Mouse (Mus musculus) cerebellum, adult 2 months (tissue): Measurements from ENCODE around the gene Ppm1h. TPM values are rescaled to one million over a fixed set of nuclear protein-coding genes. Genes with fewer than 3 reads are reported as not detected.

Experiments
- DNase-seq, 2 experiments: peaks; one replicate each; pipeline ENCODE4 v3.0.0; 2021
- H3K27ac ChIP-seq: fragments of 200-500 bp; 2 replicates; pipeline ENCODE4 v1.5.1; 2012; ENCODE audit warnings: low read length, control low read depth, inconsistent platforms; ENCODE audit not compliant: insufficient read depth
- H3K27me3 ChIP-seq: fragments of 200-500 bp; 2 replicates; pipeline ENCODE4 v1.6.1; 2012; ENCODE audit warnings: inconsistent platforms, mild to moderate bottlenecking, low read length, moderate library complexity; ENCODE audit not compliant: control insufficient read depth, insufficient read depth
- H3K4me1 ChIP-seq: fragments of 200-500 bp; 2 replicates; pipeline ENCODE4 v1.6.1; 2011; ENCODE audit warnings: low read length; ENCODE audit not compliant: control insufficient read depth, insufficient read depth
- H3K4me3 ChIP-seq: fragments of 200-500 bp; replicated peaks from 2 replicates; pipeline ENCODE3; 2011; ENCODE audit warnings: mild to moderate bottlenecking, low read depth, low read length, control low read depth; ENCODE audit not compliant: insufficient read depth
- CTCF ChIP-seq: fragments of 200-500 bp; IDR thresholded peaks from 2 replicates; pipeline ENCODE4 v1.5.1; 2011; ENCODE audit warnings: low read depth, mild to moderate bottlenecking, control low read depth, low read length, moderate library complexity, borderline replicate concordance; ENCODE audit not compliant: insufficient read depth
- POLR2A ChIP-seq: fragments of 200-500 bp; IDR thresholded peaks from 2 replicates; pipeline ENCODE4 v1.6.1; 2011; ENCODE audit warnings: low read length, control low read depth, borderline replicate concordance; ENCODE audit not compliant: insufficient read depth
- WGBS: fragments of 180-500 bp; shearing (Covaris S2); methylation state at CpG from one replicate; pipeline ENCODE4 v1.1.7; 2018; 5-methylcytosine and 5-hydroxymethylcytosine counted together
- polyA plus RNA-seq: library from polyadenylated mRNA; depleted of rRNA; stranded (reverse); fragments of >200 nt; gene quantifications from 2 replicates; pipeline ENCODE4 v1.2.3, GENCODE M21; 2012

Ppm1h gene
- polyA plus RNA-seq, 1 experiment: 30.4 TPM

GRCm38 (mm10) chr10:122690698-122691097, 12.1 kb downstream of the Ppm1h start:
- no peak for DNase-seq
- TF ChIP-seq CTCF (no peak), POLR2A (no peak)
- no peak overlapping the region for H3K4me3 ChIP-seq
- no peaks in the 10 kb centered on the region for H3K27me3 ChIP-seq
- no peak overlapping the region for H3K27ac ChIP-seq
- 90% methylated on average over 6 of the region's 6 CpGs for WGBS
- peaks cover 22% of the 10 kb centered on the region for H3K4me1 ChIP-seq

GRCm38 (mm10) chr10:122693158-122693777, 14.7 kb downstream of the Ppm1h start:
- H3K27ac ChIP-seq: peak overlapping the region; percentile 16
- H3K4me3 ChIP-seq: peak overlapping the region; percentile 0
- DNase-seq: peak; percentile 80 to 84
- H3K27me3 ChIP-seq: no peaks in the 10 kb centered on the region
- WGBS: 8% methylated on average over 12 of the region's 12 CpGs
- no peak for TF ChIP-seq POLR2A
- TF ChIP-seq CTCF: no peak
- peaks cover 16% of the 10 kb centered on the region for H3K4me1 ChIP-seq

GRCm38 (mm10) chr10:122693911-122694618, 15.5 kb downstream of the Ppm1h start:
- 91% methylated on average over 17 of the region's 17 CpGs for WGBS
- H3K27me3 ChIP-seq: no peaks in the 10 kb centered on the region
- no peak overlapping the region for H3K4me3 ChIP-seq
- no peak for TF ChIP-seq POLR2A
- no peak for TF ChIP-seq CTCF
- peaks cover 16% of the 10 kb centered on the region for H3K4me1 ChIP-seq
- DNase-seq: no peak
- H3K27ac ChIP-seq: no peak overlapping the region

- Histone ChIP-seq H3K27ac (no peak overlapping the region), H3K4me3 (no peak overlapping the region), H3K4me1 (peaks cover 16% of the 10 kb centered on the region), H3K27me3 (no peaks in the 10 kb centered on the region)
- DNase-seq: no peak
- WGBS: 96% methylated on average over 1 of the region's 1 CpGs
- TF ChIP-seq CTCF (no peak), POLR2A (no peak)
These were observed 17.8 kb downstream of the Ppm1h start for GRCm38 (mm10) chr10:122696335-122696734.

GRCm38 (mm10) chr10:122698347-122698746, 19.8 kb downstream of the Ppm1h start:
- WGBS: 93% methylated on average over 5 of the region's 5 CpGs
- no peak for TF ChIP-seq CTCF
- no peaks in the 10 kb centered on the region for H3K27me3 ChIP-seq
- no peak for DNase-seq
- peaks cover 14% of the 10 kb centered on the region for H3K4me1 ChIP-seq
- H3K27ac ChIP-seq: no peak overlapping the region
- H3K4me3 ChIP-seq: no peak overlapping the region

- H3K4me1 ChIP-seq: peaks cover 20% of the 10 kb centered on the region
- no peaks in the 10 kb centered on the region for H3K27me3 ChIP-seq
- TF ChIP-seq POLR2A (no peak), CTCF (no peak)
- no peak for DNase-seq
- no peak overlapping the region for H3K4me3 ChIP-seq
- no peak overlapping the region for H3K27ac ChIP-seq
- 41% methylated on average over 5 of the region's 5 CpGs for WGBS
These were observed 26.3 kb downstream of the Ppm1h start for GRCm38 (mm10) chr10:122704901-122705300.

GRCm38 (mm10) chr10:122705457-122705856, 26.9 kb downstream of the Ppm1h start:
- no peak for DNase-seq
- no peak overlapping the region for H3K4me3 ChIP-seq
- TF ChIP-seq POLR2A (no peak), CTCF (no peak)
- no peak overlapping the region for H3K27ac ChIP-seq
- H3K27me3 ChIP-seq: no peaks in the 10 kb centered on the region
- H3K4me1 ChIP-seq: peaks cover 20% of the 10 kb centered on the region
- WGBS: 29% methylated on average over 6 of the region's 6 CpGs

GRCm38 (mm10) chr10:122711381-122711811, 32.8 kb downstream of the Ppm1h start:
- Histone ChIP-seq H3K4me3 (no peak overlapping the region), H3K27ac (no peak overlapping the region), H3K27me3 (no peaks in the 10 kb centered on the region), H3K4me1 (peaks cover 13% of the 10 kb centered on the region)
- no peak for DNase-seq
- 72% methylated on average over 6 of the region's 6 CpGs for WGBS
- TF ChIP-seq CTCF: no peak
- no peak for TF ChIP-seq POLR2A
